ENCODE assay signal across 8 mouse cellular contexts in the genomic region with DNA sequence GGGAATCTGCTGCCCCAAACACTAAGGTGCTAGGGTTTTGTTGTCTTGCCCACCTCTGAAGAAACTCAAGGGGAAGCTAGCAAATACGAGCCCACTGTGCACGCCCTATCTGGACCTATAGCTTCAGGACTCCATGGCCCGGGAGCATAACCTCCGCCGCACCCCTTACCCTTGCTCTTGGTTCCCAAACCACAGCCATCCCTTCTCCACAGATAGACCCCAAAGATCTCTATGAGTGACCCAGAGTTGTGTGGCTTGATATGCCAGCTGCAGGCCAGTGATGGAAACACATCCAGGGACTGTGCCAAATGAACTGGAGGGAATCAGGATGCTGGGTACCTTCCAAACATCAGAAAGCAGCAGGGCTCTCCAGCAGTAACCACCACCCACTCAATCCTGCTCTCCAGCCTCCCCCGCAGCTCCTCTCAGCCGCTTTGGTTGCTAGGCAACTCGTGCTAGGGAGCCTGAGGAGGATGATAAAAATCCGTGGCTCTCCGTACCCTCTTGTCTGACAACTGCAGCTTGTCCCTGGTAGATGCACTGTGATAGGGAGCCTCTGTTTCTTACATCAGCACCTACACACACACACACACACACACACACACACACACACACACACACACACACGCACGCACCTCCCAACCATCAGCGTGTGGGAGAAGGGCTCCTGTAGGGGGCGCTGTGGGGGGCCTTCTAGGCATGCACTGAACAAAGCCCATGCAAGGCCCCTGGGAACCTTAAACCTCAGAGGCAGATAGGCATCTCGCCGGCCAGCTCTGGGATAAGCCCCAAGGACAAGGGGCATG. TPM values are rescaled to one million over a fixed set of nuclear protein-coding genes. Genes with fewer than 3 reads are reported as not detected.
DNase-seq lines count a peak whose midpoint lies in the region; ATAC-seq and TF ChIP-seq lines count a peak whose summit lies in the region.
"Had no signal": no experiment of that assay in that cellular context is flagged by ENCODE, and none has a peak within 500 bp of the region (broad histone marks: within the 10 kb centered on the region; RNA-seq: fewer than 3 reads in every experiment).

No protein-coding gene starts in this region.

- H3K27me3 ChIP-seq in hindbrain, embryonic 12.5 days = no peaks in the 10 kb centered on the region
- no peaks in the 10 kb centered on the region for H3K27me3 ChIP-seq in limb, embryonic 12.5 days

- ATAC-seq in hindbrain, embryonic 12.5 days (ENCODE audit: low FRiP score) = peak; percentile 67
- no peak for ATAC-seq in limb, embryonic 12.5 days (ENCODE audit: insufficient number of reproducible peaks, insufficient read depth, low FRiP score, low TSS enrichment, low read depth)

- no peaks in the 10 kb centered on the region for H3K9me3 ChIP-seq in hindbrain, embryonic 12.5 days (replicated peaks)
- H3K9me3 ChIP-seq in limb, embryonic 12.5 days = 0 out of 2 replicates have a peak, but pooled peaks cover 6% of the 10 kb centered on the region

- TF ChIP-seq CTCF in olfactory bulb, adult 2 months (IDR thresholded peaks at IDR 0.05; ENCODE audit: insufficient read depth, low read depth, low read length) = peak; percentile 91

- peak; percentile 58 for DNase-seq in thymus, postnatal 4 days
- DNase-seq in thymus, postnatal 10 days (ENCODE audit: low spot score in 2 of 2) = no peak
- DNase-seq in cerebellum, postnatal 4 days (ENCODE audit: low spot score in 2 of 2) = peak; percentile 48 to 68
- no peak for DNase-seq in gastrocnemius, adult 8-10 months (ENCODE audit: low spot score in 2 of 2)

- peak overlapping the region; percentile 6; the same call in 1 of the 2 replicates for H3K4me3 ChIP-seq in hindbrain, embryonic 12.5 days
- no peak overlapping the region for H3K4me3 ChIP-seq in limb, embryonic 12.5 days (replicated peaks)
- H3K4me3 ChIP-seq in olfactory bulb, adult 2 months (ENCODE audit: insufficient read depth, low read depth, low read length) = peak overlapping the region; percentile 6; the same call in 1 of the 2 replicates
- H3K4me3 ChIP-seq: myocyte had no signal

- 34% methylated on average over 16 of the region's 16 CpGs for WGBS in hindbrain, embryonic 12.5 days
- 43% methylated on average over 16 of the region's 16 CpGs for WGBS in limb, embryonic 12.5 days
- 29% methylated on average over 16 of the region's 16 CpGs for WGBS in olfactory bulb, adult 2 months

- no peaks in the 10 kb centered on the region for H3K36me3 ChIP-seq in hindbrain, embryonic 12.5 days
- H3K36me3 ChIP-seq in limb, embryonic 12.5 days = no peaks in the 10 kb centered on the region; the same call in 1 of the 2 replicates

- peak overlapping the region; percentile 38; the same call in 1 of the 2 replicates for H3K4me2 ChIP-seq in hindbrain, embryonic 12.5 days (replicated peaks)
- no peak overlapping the region for H3K4me2 ChIP-seq in limb, embryonic 12.5 days

- peak overlapping the region; percentile 52 for H3K27ac ChIP-seq in hindbrain, embryonic 12.5 days
- H3K27ac ChIP-seq in limb, embryonic 12.5 days = no peak overlapping the region
- peak overlapping the region; percentile 98 for H3K27ac ChIP-seq in olfactory bulb, adult 2 months (ENCODE audit: insufficient read depth, low read depth, low read length)

- H3K9ac ChIP-seq in hindbrain, embryonic 12.5 days = 0 out of 2 replicates have a peak overlapping the region, but pooled peaks have one; percentile 27
- 0 out of 2 replicates have a peak overlapping the region, but pooled peaks have one; percentile 23 for H3K9ac ChIP-seq in limb, embryonic 12.5 days (replicated peaks)

- peaks cover 20% of the 10 kb centered on the region for H3K4me1 ChIP-seq in hindbrain, embryonic 12.5 days
- peaks cover 8% of the 10 kb centered on the region; the same call in 1 of the 2 replicates for H3K4me1 ChIP-seq in limb, embryonic 12.5 days (replicated peaks)
- peaks cover 45% of the 10 kb centered on the region for H3K4me1 ChIP-seq in olfactory bulb, adult 2 months (ENCODE audit: control insufficient read depth, insufficient read depth, low read length)

- TF ChIP-seq POLR2A in olfactory bulb, adult 2 months (IDR thresholded peaks at IDR 0.05; ENCODE audit: insufficient read depth, low read depth, low read length) = no peak

RNA-seq across cellular contexts. Expression of a gene that starts 28.6 kb away (rescaled TPM):
- 55.7 and 60.4 TPM in 2 replicates for polyA plus RNA-seq in hindbrain, embryonic 12.5 days (2016; fragmentation: Nextera tagmentation; extraction: Ambion mirVana)
- 30.4 and 31.6 TPM in 2 replicates for polyA plus RNA-seq in limb, embryonic 12.5 days (2016; fragmentation: Nextera tagmentation; extraction: Ambion mirVana)
- not detected in 2 replicates for polyA plus RNA-seq in olfactory bulb, adult 2 months (2012; ENCODE audit: insufficient read depth, insufficient read length, low replicate concordance, missing spikeins)
- 10 to 100 TPM; 11.7 to 15.2 (median 13.0) TPM for total RNA-seq in gastrocnemius, adult 8-10 months (2022)

RNA-seq across cellular contexts. Expression of a gene that starts 55.4 kb away (rescaled TPM):
- 8.6 and 8.8 TPM in 2 replicates for polyA plus RNA-seq in hindbrain, embryonic 12.5 days (2016; fragmentation: Nextera tagmentation; extraction: Ambion mirVana)
- polyA plus RNA-seq in limb, embryonic 12.5 days (2016; fragmentation: Nextera tagmentation; extraction: Ambion mirVana) = 13.4 and 14.2 TPM in 2 replicates
- polyA plus RNA-seq in olfactory bulb, adult 2 months (2012; ENCODE audit: insufficient read depth, insufficient read length, low replicate concordance, missing spikeins) = not detected in 2 replicates
- 10 to 100 TPM; 17.1 to 21.8 (median 19.9) TPM for total RNA-seq in gastrocnemius, adult 8-10 months (2022)

Comparison
In these comparisons a context has a peak if more than half of its experiments do, and no peak if none do; other contexts are left out.
1. DNase-seq: peak in thymus, postnatal 4 days (single experiment) and cerebellum, postnatal 4 days (2 of 2); none in thymus, postnatal 10 days (0 of 2) and gastrocnemius, adult 8-10 months (0 of 2).